Mouse (Mus musculus) heart, adult 2 months (tissue): ENCODE results near the gene Adamts4. TPM values are rescaled to one million over a fixed set of nuclear protein-coding genes. Genes with fewer than 3 reads are reported as not detected.

Experiments used
- DNase-seq, 2 experiments: peaks; one replicate each; pipeline ENCODE4 v3.0.0; 2021
- H3K27ac ChIP-seq: fragments of 200-600 bp; 2 replicates; pipeline ENCODE4 v1.8.1; 2022
- H3K27me3 ChIP-seq: fragments of 200-500 bp; 2 replicates; pipeline ENCODE4 v1.6.1; 2012; ENCODE audit warnings: mild to moderate bottlenecking, low read length, inconsistent platforms, mixed read lengths; ENCODE audit not compliant: control insufficient read depth, insufficient read depth
- H3K36me3 ChIP-seq: fragments of 200-500 bp; 2 replicates; pipeline ENCODE4 v1.6.1; 2012; ENCODE audit warnings: low read length, inconsistent platforms; ENCODE audit not compliant: control insufficient read depth, insufficient read depth
- H3K4me1 ChIP-seq: fragments of 200-500 bp; 2 replicates; pipeline ENCODE4 v1.6.1; 2011; ENCODE audit warnings: low read length; ENCODE audit not compliant: control insufficient read depth, insufficient read depth
- H3K4me3 ChIP-seq: fragments of 200-600 bp; 2 replicates; pipeline ENCODE4 v1.8.1; 2022
- H3K79me2 ChIP-seq: fragments of 200-500 bp; replicated peaks from 2 replicates; pipeline ENCODE4 v1.6.1; 2012; ENCODE audit warnings: mild to moderate bottlenecking, inconsistent platforms, low read length, moderate library complexity, mixed read lengths; ENCODE audit not compliant: control insufficient read depth, insufficient read depth
- H3K9ac ChIP-seq: fragments of 200-500 bp; 2 replicates; pipeline ENCODE4 v1.6.1; 2012; ENCODE audit warnings: low read depth, mild to moderate bottlenecking, control low read depth, inconsistent platforms, low read length, mixed read lengths
- CTCF ChIP-seq: fragments of 200-600 bp; IDR thresholded peaks from 2 replicates; pipeline ENCODE4 v1.8.1; 2022; ENCODE audit warnings: antibody characterized with exemption, mild to moderate bottlenecking, moderate library complexity
- EP300 ChIP-seq: fragments of 200-500 bp; IDR thresholded peaks from 2 replicates; pipeline ENCODE4 v1.6.1; 2011; ENCODE audit warnings: low read depth, low read length, control low read depth; ENCODE audit not compliant: insufficient read depth
- POLR2A ChIP-seq: fragments of 200-500 bp; IDR thresholded peaks from 2 replicates; pipeline ENCODE4 v1.6.1; 2011; ENCODE audit warnings: mild to moderate bottlenecking, low read depth, low read length, control low read depth; ENCODE audit not compliant: insufficient read depth
- WGBS: fragments of 180-500 bp; shearing (Covaris S2); methylation state at CpG from one replicate; pipeline ENCODE4 v1.1.7; 2018; 5-methylcytosine and 5-hydroxymethylcytosine counted together
- intact Hi-C: fragments of 180-260 bp; cut with DNase I; formaldehyde crosslinking; loops from one replicate; pipeline ENCODE4 v1.15.1; 2025
- polyA plus RNA-seq: library from polyadenylated mRNA; depleted of rRNA; stranded (reverse); fragments of >200 nt; gene quantifications from 2 replicates; pipeline ENCODE4 v1.2.3, GENCODE M21; 2012
- total RNA-seq, 2 experiments: library from RNA; stranded (reverse); gene quantifications; 2 replicates each; pipeline ENCODE4 v1.2.3; 2021

The Adamts4 gene
- total and polyA plus RNA-seq, 3 experiments: 0.29 to 1.5 (median 0.92) TPM

- no peak overlapping the region for H3K9ac ChIP-seq
- no peak for TF ChIP-seq CTCF
- TF ChIP-seq POLR2A: no peak
- TF ChIP-seq EP300: no peak
- no peak overlapping the region for H3K4me3 ChIP-seq
- 63% methylated on average over 12 of the region's 12 CpGs for WGBS
- peaks cover 12% of the 10 kb centered on the region for H3K36me3 ChIP-seq
- H3K4me1 ChIP-seq: no peaks in the 10 kb centered on the region; the same call in none of the 2 replicates
- peak overlapping the region; percentile 28 for H3K27ac ChIP-seq
- intact Hi-C loops: no loop called here
- no peaks in the 10 kb centered on the region for H3K27me3 ChIP-seq
- no peaks in the 10 kb centered on the region for H3K79me2 ChIP-seq
- DNase-seq: no peak
These were observed 17.2 kb upstream of the Adamts4 start for GRCm38 (mm10) chr1:171232800-171233730.

GRCm38 (mm10) chr1:171234126-171234525 is 16.1 kb upstream of the Adamts4 start, which contains the start of gene Fcer1g:
Gene Fcer1g (minus strand): TSS chr1:171234365.
- Histone ChIP-seq H3K4me3 (no peak within 1 kb of the TSS), H3K27me3 (no peaks in the 10 kb centered on the region), H3K27ac (peak within 1 kb of the TSS; percentile 28), H3K9ac (0 out of 2 replicates have a peak within 1 kb of the TSS, but pooled peaks have one; percentile 37), H3K4me1 (no peaks in the 10 kb centered on the region; the same call in none of the 2 replicates), H3K36me3 (peaks cover 12% of the 10 kb centered on the region), H3K79me2 (no peaks in the 10 kb centered on the region)
- WGBS: 82% methylated on average over 14 of the region's 14 CpGs
- intact Hi-C loops: no loop called here
- peak; percentile 51 to 67 for DNase-seq
- TF ChIP-seq POLR2A (peak; percentile 62; the same call in 1 of the 2 replicates), EP300 (no peak), CTCF (no peak)

GRCm38 (mm10) chr1:171234538-171234937 is 15.7 kb upstream of the Adamts4 start:
- DNase-seq: no peak
- Histone ChIP-seq H3K4me3 (no peak overlapping the region), H3K27ac (no peak overlapping the region), H3K79me2 (no peaks in the 10 kb centered on the region), H3K9ac (no peak overlapping the region), H3K36me3 (peaks cover 12% of the 10 kb centered on the region), H3K4me1 (no peaks in the 10 kb centered on the region; the same call in none of the 2 replicates), H3K27me3 (no peaks in the 10 kb centered on the region)
- WGBS: 88% methylated on average over 4 of the region's 4 CpGs
- intact Hi-C loops: no loop called here
- TF ChIP-seq CTCF: no peak
- TF ChIP-seq EP300: no peak
- no peak for TF ChIP-seq POLR2A

- Histone ChIP-seq H3K79me2 (no peaks in the 10 kb centered on the region), H3K27me3 (no peaks in the 10 kb centered on the region), H3K36me3 (peaks cover 21% of the 10 kb centered on the region), H3K9ac (no peak overlapping the region), H3K4me1 (peaks cover 2% of the 10 kb centered on the region), H3K4me3 (no peak overlapping the region), H3K27ac (peak overlapping the region; percentile 61)
- no peak for DNase-seq
- no peak for TF ChIP-seq POLR2A
- TF ChIP-seq CTCF: no peak
- TF ChIP-seq EP300: no peak
- WGBS: 56% methylated on average over 4 of the region's 4 CpGs
- intact Hi-C loops: no loop called here
These were observed 14.4 kb upstream of the Adamts4 start for GRCm38 (mm10) chr1:171235791-171236190.

GRCm38 (mm10) chr1:171237438-171237837 is 12.8 kb upstream of the Adamts4 start:
- intact Hi-C loops: no loop called here
- TF ChIP-seq CTCF: no peak
- TF ChIP-seq EP300: no peak
- no peak for TF ChIP-seq POLR2A
- Histone ChIP-seq H3K9ac (no peak overlapping the region), H3K27me3 (no peaks in the 10 kb centered on the region), H3K27ac (no peak overlapping the region), H3K4me3 (no peak overlapping the region), H3K79me2 (no peaks in the 10 kb centered on the region), H3K36me3 (peaks cover 21% of the 10 kb centered on the region), H3K4me1 (peaks cover 2% of the 10 kb centered on the region)
- WGBS: 64% methylated on average over 6 of the region's 6 CpGs
- DNase-seq: no peak

- Histone ChIP-seq H3K27ac (no peak overlapping the region), H3K4me3 (no peak overlapping the region), H3K9ac (no peak overlapping the region), H3K79me2 (no peaks in the 10 kb centered on the region; the same call in none of the 2 replicates), H3K4me1 (peaks cover 3% of the 10 kb centered on the region; the same call in 1 of the 2 replicates), H3K36me3 (peaks cover 21% of the 10 kb centered on the region), H3K27me3 (no peaks in the 10 kb centered on the region)
- no peak for TF ChIP-seq EP300
- TF ChIP-seq CTCF: peak; percentile 85
- WGBS: 69% methylated on average over 14 of the region's 14 CpGs
- peak; percentile 55 to 69 for DNase-seq
- intact Hi-C loops: loop anchor here (2.0 kb wide), 1 partner anchor 16 kb away; the partner anchor contains the start of gene Tomm40l
These were observed 11.8 kb upstream of the Adamts4 start for GRCm38 (mm10) chr1:171238463-171238862.
